Mouse (Mus musculus): Measurements from ENCODE around the gene Ilf2. TPM values are rescaled to one million over a fixed set of nuclear protein-coding genes. Genes with fewer than 3 reads are reported as not detected.

The Ilf2 gene
- total RNA-seq, 2 experiments from 2014 or later = 111 to 115 TPM

- intact Hi-C loops (cut with DNase I) = no loop called here
- DNase-seq (ENCODE audit: extremely low spot score in 1 of 2, low spot score in 2 of 2) = no peak
Observed at GRCm38 (mm10) chr3:90459727-90460126, 16.2 kb upstream of the Ilf2 start.

- intact Hi-C loops (cut with DNase I) = no loop called here
Observed at GRCm38 (mm10) chr3:90460315-90460714, 15.6 kb upstream of the Ilf2 start.

DNA sequence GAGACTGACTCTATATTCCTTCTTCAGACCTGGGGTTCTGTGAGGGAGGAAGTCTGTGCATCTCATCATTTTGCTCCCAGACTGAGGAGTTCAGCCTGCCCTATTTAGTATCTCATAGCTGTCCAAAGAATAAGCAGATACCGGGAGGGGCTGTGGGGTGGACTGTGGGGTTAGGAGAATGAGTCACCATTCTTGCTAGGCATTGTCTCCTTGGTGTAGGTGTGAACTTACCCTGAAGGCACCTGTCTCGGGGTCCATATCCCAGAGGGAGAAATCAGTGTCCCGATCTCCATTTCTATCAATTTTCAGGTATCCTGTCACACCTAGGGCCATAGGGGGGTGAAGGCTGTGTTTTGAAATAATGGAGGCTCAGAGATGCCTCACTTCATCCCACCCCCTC is 14.0 kb upstream of the Ilf2 start:
- DNase-seq (ENCODE audit: extremely low spot score in 1 of 2, low spot score in 2 of 2) = no peak
- intact Hi-C loops (cut with DNase I) = no loop called here

More at GRCm38 (mm10) chr3:90460315-90460714, 15.6 kb upstream of the Ilf2 start:
- DNase-seq (ENCODE audit: extremely low spot score in 1 of 2, low spot score in 2 of 2) = no peak

GRCm38 (mm10) chr3:90462579-90462978 is 13.3 kb upstream of the Ilf2 start:
- intact Hi-C loops (cut with DNase I) = no loop called here
- DNase-seq (ENCODE audit: extremely low spot score in 1 of 2, low spot score in 2 of 2) = no peak

- peak in 1 of 2 experiments; percentile 48 for DNase-seq (ENCODE audit: extremely low spot score in 1 of 2, low spot score in 2 of 2)
- intact Hi-C loops (cut with DNase I) = loop anchor here (5.0 kb wide), 1 partner anchor 32 kb away; the partner anchor contains the start of gene Ints3
Observed at GRCm38 (mm10) chr3:90464552-90465080, 11.3 kb upstream of the Ilf2 start.

DNA sequence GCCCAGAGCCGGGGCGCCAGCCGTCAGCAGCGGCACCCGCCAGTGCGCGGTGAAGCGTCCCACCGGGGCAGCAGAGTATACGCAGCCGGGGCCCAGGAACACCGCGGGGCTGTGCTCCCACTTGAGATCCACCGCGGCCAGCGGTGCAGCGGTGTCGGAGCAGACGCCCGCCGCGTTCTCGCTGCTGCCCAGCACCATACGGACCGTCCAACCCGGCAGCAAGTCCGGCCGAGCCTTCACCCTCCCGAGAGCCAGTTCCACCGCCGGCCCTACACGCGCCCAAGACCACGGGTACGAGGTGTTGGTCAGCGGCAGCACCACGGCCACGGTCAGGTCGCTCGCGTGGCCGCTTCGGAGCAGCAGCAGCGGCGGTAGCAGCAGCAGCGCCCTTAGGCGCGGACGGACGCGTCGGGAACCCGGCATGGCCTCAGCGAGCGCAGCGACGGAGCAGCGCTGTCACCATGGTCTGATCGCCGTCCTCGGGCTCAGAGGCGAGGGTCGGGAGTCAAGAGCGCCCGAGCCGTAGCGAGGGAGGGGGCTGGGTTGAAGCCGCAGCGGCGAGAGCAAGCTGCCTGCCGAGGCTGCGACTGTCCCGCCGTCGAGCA is 10.7 kb upstream of the Ilf2 start:
- peak in 1 of 2 experiments; percentile 48 for DNase-seq (ENCODE audit: extremely low spot score in 1 of 2, low spot score in 2 of 2)
- intact Hi-C loops (cut with DNase I) = loop anchor here (5.0 kb wide), 1 partner anchor 33 kb away; the partner anchor contains the start of gene Ints3

DNA sequence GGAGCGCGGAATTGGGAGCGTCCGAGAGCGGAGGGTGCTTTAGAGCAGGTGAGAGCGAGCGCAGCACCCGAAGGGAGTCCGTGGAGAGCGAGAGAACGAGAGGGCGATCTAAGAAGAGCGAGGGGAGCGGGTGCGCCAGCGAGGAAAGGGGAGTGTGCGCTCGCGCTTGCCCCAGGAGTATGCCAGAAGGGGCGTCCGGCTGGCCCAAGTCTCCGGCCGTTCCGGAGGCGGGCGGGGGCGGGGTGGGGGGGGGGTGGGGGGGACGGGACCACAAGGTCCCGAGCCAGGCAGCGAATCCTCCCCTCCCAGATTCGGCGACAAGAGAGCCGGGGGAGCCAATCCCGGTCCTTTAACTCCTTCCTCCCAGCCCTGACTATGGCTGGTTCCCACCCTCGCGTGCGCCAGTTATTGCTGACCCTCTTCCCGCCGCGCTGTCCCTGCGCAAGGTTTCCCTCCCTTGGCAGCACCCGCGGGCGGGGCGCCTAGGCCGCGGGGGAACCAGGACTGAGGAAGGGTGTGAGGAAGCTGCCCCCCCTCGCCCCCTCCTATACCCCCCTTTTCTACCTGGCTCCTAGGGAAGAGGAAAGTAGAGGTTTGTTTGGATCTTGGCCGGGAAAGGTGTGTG is 10.1 kb upstream of the Ilf2 start, which contains the start of gene Npr1:
Gene Npr1 (minus strand): TSS at position 181 of the 625 bp plus-strand sequence.
- peak in 1 of 2 experiments; percentile 73 for DNase-seq (ENCODE audit: extremely low spot score in 1 of 2, low spot score in 2 of 2)
- intact Hi-C loops (cut with DNase I) = loop anchor here (2.0 to 5.0 kb wide), 2 partner anchors 33 to 53 kb away; partner anchors contain the start of gene Ints3

- DNase-seq (ENCODE audit: extremely low spot score in 1 of 2, low spot score in 2 of 2) = peak; percentile 49 to 64
- intact Hi-C loops (cut with DNase I) = loop anchor here (2.0 to 5.0 kb wide), 2 partner anchors 34 to 54 kb away; partner anchors contain the start of gene Ints3
Observed at GRCm38 (mm10) chr3:90466311-90466766, 9.6 kb upstream of the Ilf2 start.

DNA sequence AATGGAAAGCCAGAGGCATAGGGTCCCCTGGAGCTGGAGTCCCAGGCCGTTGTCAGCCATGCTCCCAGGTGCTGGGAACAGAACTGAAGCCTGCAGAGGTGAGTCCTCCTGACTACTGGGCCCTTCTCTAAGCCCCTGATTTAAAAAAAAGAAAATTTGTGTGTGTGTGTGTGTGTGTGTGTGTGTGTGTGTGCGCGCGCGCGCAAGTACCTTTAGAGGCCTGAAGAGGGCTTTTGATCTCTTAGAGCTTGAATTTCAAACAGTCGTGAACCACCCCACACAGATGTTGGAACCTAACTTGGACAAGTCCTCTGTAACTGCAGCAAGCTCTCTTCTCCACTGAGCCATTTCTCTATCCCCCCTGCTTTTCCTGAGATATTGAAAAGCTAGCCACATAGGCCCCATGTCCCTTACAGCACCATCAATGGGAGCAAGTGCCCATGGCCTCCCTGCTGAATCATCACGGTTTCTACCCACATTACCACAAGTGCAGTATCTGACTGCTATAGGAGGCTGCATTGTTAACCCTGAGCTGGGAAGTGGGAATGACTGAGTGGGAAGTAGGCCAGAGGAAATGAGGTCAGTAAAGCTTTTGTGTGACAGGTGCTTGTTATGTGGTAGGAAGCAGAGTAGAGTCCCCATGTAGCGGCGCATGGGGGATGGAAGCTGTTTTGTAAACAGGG is 8.2 kb upstream of the Ilf2 start:
- intact Hi-C loops (cut with DNase I) = loop anchor here (2.0 to 5.0 kb wide), 2 partner anchors 35 to 55 kb away; partner anchors contain the start of gene Ints3
- no peak for DNase-seq (ENCODE audit: extremely low spot score in 1 of 2, low spot score in 2 of 2)

DNA sequence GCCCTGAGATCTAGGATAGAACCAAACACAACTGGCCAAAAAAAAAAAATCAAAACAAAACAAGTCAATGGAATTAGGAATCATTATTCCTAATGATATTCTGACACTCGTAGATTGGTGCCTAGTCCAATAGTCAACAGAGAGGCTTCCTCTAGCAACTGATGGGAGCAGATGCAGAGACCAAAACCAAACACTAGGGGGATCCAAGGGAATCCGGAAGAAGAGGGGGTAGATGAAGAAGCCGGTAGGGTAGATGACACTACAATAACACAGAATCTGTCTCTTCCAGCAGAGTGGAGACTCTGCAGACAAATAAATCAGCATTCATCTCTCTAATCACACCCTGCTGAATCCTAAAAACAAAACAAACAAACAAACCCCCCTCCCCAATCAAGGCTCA is 3.7 kb upstream of the Ilf2 start:
- peak in 1 of 2 experiments; percentile 37 for DNase-seq (ENCODE audit: extremely low spot score in 1 of 2, low spot score in 2 of 2)
- intact Hi-C loops (cut with DNase I) = no loop called here

- DNase-seq (ENCODE audit: extremely low spot score in 1 of 2, low spot score in 2 of 2) = no peak
- intact Hi-C loops (cut with DNase I) = no loop called here
Observed at GRCm38 (mm10) chr3:90475151-90475830, 635 bp upstream of the Ilf2 start.

GRCm38 (mm10) chr3:90486998-90487397 is 11.1 kb downstream of the Ilf2 start:
- intact Hi-C loops (cut with DNase I) = no loop called here
- DNase-seq (ENCODE audit: extremely low spot score in 1 of 2, low spot score in 2 of 2) = no peak

- DNase-seq (ENCODE audit: extremely low spot score in 1 of 2, low spot score in 2 of 2) = no peak
- intact Hi-C loops (cut with DNase I) = no loop called here
Observed at GRCm38 (mm10) chr3:90488576-90488975, 12.7 kb downstream of the Ilf2 start.

GRCm38 (mm10) chr3:90490696-90491256 is 14.8 kb downstream of the Ilf2 start, which contains the start of gene Snapin:
Gene Snapin (minus strand): TSS chr3:90491033.
- DNase-seq (ENCODE audit: extremely low spot score in 1 of 2, low spot score in 2 of 2) = peak; percentile 92 to 97
- intact Hi-C loops (cut with DNase I) = loop anchor here (2.0 to 5.0 kb wide), 2 partner anchors 162 to 217 kb away; no protein-coding TSS in a partner anchor

DNA sequence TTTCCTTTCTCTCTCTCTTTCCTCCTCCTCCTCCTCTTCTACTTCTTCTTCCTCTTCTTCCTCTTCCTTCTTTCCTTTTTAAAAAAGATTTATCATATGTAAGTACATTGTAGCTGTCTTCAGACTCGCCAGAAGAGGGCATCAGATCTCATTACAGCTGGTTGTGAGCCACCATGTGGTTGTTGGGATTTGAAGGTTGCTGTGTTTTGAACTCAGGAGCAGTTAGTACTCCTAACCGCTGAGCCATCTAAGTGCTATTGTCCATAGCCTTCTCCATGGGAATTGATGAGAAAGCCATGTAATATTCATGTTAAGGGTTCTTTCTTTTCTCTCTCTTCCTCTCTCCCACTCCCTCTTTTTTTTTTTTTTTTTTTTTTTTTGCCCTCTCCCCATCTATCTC is 15.4 kb downstream of the Ilf2 start:
- DNase-seq (ENCODE audit: extremely low spot score in 1 of 2, low spot score in 2 of 2) = peak; percentile 38 to 41
- intact Hi-C loops (cut with DNase I) = loop anchor here (2.0 to 5.0 kb wide), 2 partner anchors 161 to 216 kb away; no protein-coding TSS in a partner anchor

- no peak for DNase-seq (ENCODE audit: extremely low spot score in 1 of 2, low spot score in 2 of 2)
- intact Hi-C loops (cut with DNase I) = loop anchor here (5.0 kb wide), 1 partner anchor 213 kb away; no protein-coding TSS in a partner anchor
Observed at GRCm38 (mm10) chr3:90493831-90494540, 18.1 kb downstream of the Ilf2 start.

DNA sequence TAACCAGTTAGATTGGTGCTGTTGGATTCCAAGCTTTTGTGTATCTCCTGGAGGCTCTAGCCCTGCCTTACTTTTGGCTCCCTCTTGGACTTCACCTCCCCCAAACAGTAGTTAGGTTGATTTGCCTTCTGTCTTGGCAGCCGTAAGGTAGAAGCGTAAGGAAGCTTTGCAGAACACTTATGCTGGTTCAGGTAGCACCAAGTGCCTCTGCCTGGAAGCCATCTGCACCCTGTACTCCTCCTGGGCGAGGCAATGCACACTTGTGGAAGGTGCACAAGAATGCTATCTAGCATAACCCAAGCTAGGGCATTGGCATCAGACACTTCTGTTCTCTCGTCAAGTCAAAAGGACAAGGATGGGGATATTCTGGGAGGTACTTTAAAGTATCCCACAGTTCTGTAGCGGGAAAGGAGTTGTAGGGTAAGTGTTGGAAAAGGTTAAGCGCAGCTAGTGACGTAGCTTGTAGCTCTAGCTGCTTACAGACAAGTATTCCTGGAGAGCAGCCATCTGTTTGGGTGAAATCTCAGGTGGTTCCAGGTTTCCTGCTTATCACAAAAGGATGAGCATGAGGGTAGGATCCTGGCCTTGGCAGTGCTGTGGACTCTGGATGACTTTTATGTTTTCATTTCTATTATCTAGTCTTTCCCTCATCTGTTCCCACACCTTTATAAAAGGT is 20.1 kb downstream of the Ilf2 start:
- no peak for DNase-seq (ENCODE audit: extremely low spot score in 1 of 2, low spot score in 2 of 2)
- intact Hi-C loops (cut with DNase I) = no loop called here
